Mouse (Mus musculus): ENCODE data around the gene Fetub. TPM values are rescaled to one million over a fixed set of nuclear protein-coding genes. Genes with fewer than 3 reads are reported as not detected.

Fetub gene
- total and polyA plus RNA-seq, 3 experiments = 0.96 TPM; not detected in 2

- H3K4me3 ChIP-seq (ENCODE audit: control insufficient read depth in 1 of 2, insufficient read depth in 1 of 2, low read depth in 2 of 2, low read length in 2 of 2) = no peak overlapping the region
- H3K9ac ChIP-seq (ENCODE audit: control insufficient read depth, low read depth, low read length, poor library complexity, severe bottlenecking) = no peak overlapping the region
- H3K9me3 ChIP-seq (replicated peaks; ENCODE audit: insufficient read depth, low read length) = no peaks in the 10 kb centered on the region
- no peak overlapping the region for H3K27ac ChIP-seq (ENCODE audit: control insufficient read depth, low read depth, low read length)
- H3K79me2 ChIP-seq (ENCODE audit: control insufficient read depth, insufficient read depth, low read length, poor library complexity) = no peaks in the 10 kb centered on the region
- TF ChIP-seq ETS1 (IDR thresholded peaks at IDR 0.05; ENCODE audit: low read depth, low read length) (no peak), ZNF384 (IDR thresholded peaks at IDR 0.05; ENCODE audit: low read depth, low read length) (no peak), KAT2A (conservative IDR thresholded peaks at IDR 0.05; ENCODE audit: low read depth, low read length) (no peak), TCF12 (IDR thresholded peaks at IDR 0.05; ENCODE audit: low read depth, low read length) (no peak), TBP (IDR thresholded peaks at IDR 0.05; ENCODE audit: low read depth, low read length) (no peak), ZMIZ1 (IDR thresholded peaks at IDR 0.05; ENCODE audit: low read depth, low read length) (no peak), NELFE (IDR thresholded peaks at IDR 0.05; ENCODE audit: low read depth, low read length) (no peak)
- no peak for DNase-seq (ENCODE audit: low read depth, low spot score)
- H3K27me3 ChIP-seq (ENCODE audit: control insufficient read depth in 1 of 2, insufficient read depth in 2 of 2, low read length in 2 of 2) = no peaks in the 10 kb centered on the region; a peak in 1 of 4 replicates
- H3K36me3 ChIP-seq (ENCODE audit: control insufficient read depth in 1 of 2, insufficient read depth in 2 of 2, low read length in 2 of 2) = no peaks in the 10 kb centered on the region
- H3K4me1 ChIP-seq (ENCODE audit: control insufficient read depth in 1 of 2, insufficient read depth in 2 of 2, low read length in 2 of 2) = no peaks in the 10 kb centered on the region
Measured at GRCm38 (mm10) chr16:22931431-22932200, 13.5 kb downstream of the Fetub start.

- TF ChIP-seq ELF1 (IDR thresholded peaks at IDR 0.05; ENCODE audit: low read depth, low read length) = no peak
- Histone ChIP-seq H3K27ac (ENCODE audit: control insufficient read depth, low read depth, low read length) (no peak overlapping the region), H3K79me2 (ENCODE audit: control insufficient read depth, insufficient read depth, low read length, poor library complexity) (no peaks in the 10 kb centered on the region), H3K9ac (ENCODE audit: control insufficient read depth, low read depth, low read length, poor library complexity, severe bottlenecking) (no peak overlapping the region), H3K9me3 (replicated peaks; ENCODE audit: insufficient read depth, low read length) (no peaks in the 10 kb centered on the region), H3K4me3 (ENCODE audit: control insufficient read depth in 1 of 2, insufficient read depth in 1 of 2, low read depth in 2 of 2, low read length in 2 of 2) (no peak overlapping the region), H3K4me1 (ENCODE audit: control insufficient read depth in 1 of 2, insufficient read depth in 2 of 2, low read length in 2 of 2) (no peaks in the 10 kb centered on the region), H3K36me3 (ENCODE audit: control insufficient read depth in 1 of 2, insufficient read depth in 2 of 2, low read length in 2 of 2) (no peaks in the 10 kb centered on the region), H3K27me3 (ENCODE audit: control insufficient read depth in 1 of 2, insufficient read depth in 2 of 2, low read length in 2 of 2) (no peaks in the 10 kb centered on the region; a peak in 2 of 4 replicates)
- no peak for DNase-seq (ENCODE audit: low read depth, low spot score)
Measured at GRCm38 (mm10) chr16:22937631-22938030, 19.5 kb downstream of the Fetub start.

- TF ChIP-seq SIN3A (IDR thresholded peaks at IDR 0.05; ENCODE audit: low read length) = no peak
- TF ChIP-seq MEF2A (IDR thresholded peaks at IDR 0.05; ENCODE audit: extremely low read depth, insufficient replicate concordance, low read depth, low read length, poor library complexity, severe bottlenecking) = no peak
- H3K4me1 ChIP-seq (ENCODE audit: control insufficient read depth in 1 of 2, insufficient read depth in 2 of 2, low read length in 2 of 2) = no peaks in the 10 kb centered on the region
- H3K27me3 ChIP-seq (ENCODE audit: control insufficient read depth in 1 of 2, insufficient read depth in 2 of 2, low read length in 2 of 2) = no peaks in the 10 kb centered on the region; a peak in 2 of 4 replicates
- H3K4me3 ChIP-seq (ENCODE audit: control insufficient read depth in 1 of 2, insufficient read depth in 1 of 2, low read depth in 2 of 2, low read length in 2 of 2) = no peak overlapping the region
- DNase-seq (ENCODE audit: low read depth, low spot score) = no peak
- no peak overlapping the region for H3K9ac ChIP-seq (ENCODE audit: control insufficient read depth, low read depth, low read length, poor library complexity, severe bottlenecking)
- H3K27ac ChIP-seq (ENCODE audit: control insufficient read depth, low read depth, low read length) = no peak overlapping the region
- H3K79me2 ChIP-seq (ENCODE audit: control insufficient read depth, insufficient read depth, low read length, poor library complexity) = no peaks in the 10 kb centered on the region
- H3K36me3 ChIP-seq (ENCODE audit: control insufficient read depth in 1 of 2, insufficient read depth in 2 of 2, low read length in 2 of 2) = no peaks in the 10 kb centered on the region
- no peaks in the 10 kb centered on the region for H3K9me3 ChIP-seq (replicated peaks; ENCODE audit: insufficient read depth, low read length)
Measured at GRCm38 (mm10) chr16:22938541-22938940, 20.4 kb downstream of the Fetub start.
